Mouse (Mus musculus): ENCODE data around the gene Pmvk.

DNA sequence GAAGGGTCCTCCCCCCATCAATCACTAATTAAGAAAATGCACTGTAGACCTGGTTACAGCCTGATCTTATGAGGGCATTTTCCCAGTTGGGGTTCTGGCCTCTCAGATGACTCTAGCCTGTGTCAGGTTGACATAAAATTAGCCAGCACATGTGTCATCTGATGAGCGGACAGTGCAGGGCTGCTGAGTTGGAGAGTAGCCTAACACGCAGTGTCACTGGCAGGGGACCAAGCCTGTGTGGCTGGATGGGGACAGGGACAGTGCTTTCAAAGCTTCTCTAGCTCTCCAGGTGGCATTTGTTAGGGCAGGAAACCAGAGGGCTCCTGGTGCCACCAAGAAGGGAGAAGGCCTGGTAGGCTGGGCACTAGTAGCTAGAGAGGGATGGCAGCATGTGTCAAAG is 13.7 kb upstream of the Pmvk start:
- TF ChIP-seq EP300 (IDR thresholded peaks at IDR 0.05; ENCODE audit: low read depth), result no peak
- TF ChIP-seq CTCF (IDR thresholded peaks at IDR 0.05; ENCODE audit: low read depth), result no peak
